Mouse (Mus musculus) ZHBTc4 (cell line): ENCODE results near the gene Ccdc102a.

ENCODE experiments used
- DNase-seq: peaks from one replicate; pipeline ENCODE4 v3.0.0-alpha.2; 2011; ENCODE audit warnings: low read depth, low spot score

Ccdc102a gene

DNA sequence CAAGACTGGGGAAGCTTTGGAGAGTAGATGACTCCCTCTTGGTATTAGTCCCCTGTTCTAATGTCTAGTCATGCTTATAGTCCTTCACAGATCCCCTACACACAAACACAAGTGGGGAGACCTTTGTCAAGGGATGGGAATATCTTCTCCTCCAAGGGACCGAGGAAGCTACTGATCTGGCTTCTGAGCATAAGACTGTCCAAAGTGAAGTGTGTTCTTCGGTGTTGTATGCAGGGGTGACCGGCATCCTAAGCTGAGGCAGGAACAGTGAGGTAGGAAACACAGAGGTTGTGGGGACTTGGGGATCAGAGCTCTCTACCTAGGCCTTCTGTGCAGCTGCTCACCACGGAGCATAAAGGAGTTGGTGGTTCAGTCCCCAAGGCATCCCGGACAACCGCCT is 4.3 kb upstream of the Ccdc102a start:
- DNase-seq: no peak

DNA sequence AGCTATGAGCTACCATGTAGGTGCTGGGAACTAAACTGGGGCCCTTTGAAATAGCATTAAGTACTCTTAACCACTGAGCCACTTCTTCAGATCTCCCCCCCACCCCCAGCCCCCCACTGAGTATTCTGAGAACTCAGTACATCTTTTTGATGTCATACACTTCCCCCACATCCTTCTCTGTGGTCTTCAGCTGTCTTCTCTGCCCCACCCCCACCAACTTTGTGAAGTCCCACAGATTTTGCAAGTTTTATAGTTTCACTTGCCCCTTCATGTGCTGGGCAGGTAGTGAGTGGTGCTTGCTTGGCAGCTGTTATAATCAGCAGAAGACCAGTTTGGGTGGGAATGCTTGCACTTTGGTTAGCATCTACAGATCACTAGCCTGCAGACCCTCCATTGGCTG is 1.4 kb upstream of the Ccdc102a start:
- no peak for DNase-seq

DNA sequence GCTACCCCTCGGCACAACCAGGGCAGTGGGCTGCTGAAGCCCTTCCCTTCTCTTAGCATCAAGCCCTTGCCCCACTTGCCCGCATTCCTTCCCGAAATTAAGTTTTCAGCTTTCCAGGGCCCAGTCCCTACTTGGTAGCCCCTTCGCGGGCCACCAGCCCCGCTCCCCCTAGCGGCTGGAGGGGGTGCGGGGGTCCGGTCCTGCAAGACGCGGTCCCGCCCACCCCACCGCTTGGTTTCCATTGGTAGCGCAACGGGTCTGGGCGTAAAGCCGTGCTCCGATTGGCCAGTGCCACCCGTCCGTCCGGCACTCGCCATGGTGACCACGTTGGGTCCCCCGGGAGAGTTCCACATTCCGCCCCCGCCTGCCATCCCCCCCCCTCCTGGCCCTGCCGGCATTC is 546 bp downstream of the Ccdc102a start:
- peak; percentile 97 for DNase-seq

DNA sequence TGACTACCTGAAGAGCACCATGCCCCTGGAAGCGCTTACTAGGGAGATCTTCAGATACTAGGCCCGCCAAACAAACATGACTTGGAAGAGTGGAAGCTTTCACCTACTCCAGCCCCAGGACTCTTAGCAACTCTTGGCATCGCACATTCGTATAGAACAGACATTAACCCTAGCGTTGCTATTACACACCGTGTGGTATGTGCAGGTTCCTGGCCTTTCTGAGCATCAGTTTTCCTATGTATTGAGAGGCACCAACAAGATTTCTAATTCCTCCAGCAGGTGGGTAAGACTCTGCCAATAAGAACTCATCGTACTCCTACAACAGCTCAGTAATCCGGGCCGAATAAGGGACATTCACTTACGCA is 956 bp downstream of the Ccdc102a start:
- no peak for DNase-seq

DNA sequence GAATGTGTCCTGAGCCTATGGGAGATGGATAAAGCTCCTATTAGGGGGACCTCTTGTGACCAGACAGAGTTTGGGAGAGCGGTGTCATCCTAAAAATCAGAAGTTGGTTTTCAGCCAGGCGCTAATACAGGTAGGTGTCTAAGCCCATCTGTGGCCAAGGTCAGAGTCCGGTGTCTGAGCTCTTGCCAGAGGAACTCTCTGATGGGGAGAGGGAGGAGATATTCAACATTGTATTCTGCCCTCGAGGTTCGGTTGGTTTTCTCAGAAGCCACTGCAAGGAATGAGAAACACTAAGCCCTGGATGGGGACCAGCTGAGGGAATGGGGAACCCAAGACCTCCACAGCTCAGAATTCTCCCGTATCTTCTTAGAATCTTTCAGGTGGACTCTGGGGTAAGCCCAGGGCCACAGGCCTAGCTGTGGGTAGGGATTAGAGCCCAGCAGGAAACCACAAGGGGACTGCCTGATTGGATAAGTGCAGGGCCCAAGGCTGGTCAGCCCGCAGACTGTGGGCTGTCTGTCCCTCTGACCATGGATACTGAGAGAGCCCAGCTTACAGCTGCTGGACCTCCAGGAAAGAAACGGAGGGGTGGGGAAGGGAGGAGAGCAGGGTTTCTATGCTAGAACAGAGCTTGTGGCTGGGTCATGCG is 1.5 kb downstream of the Ccdc102a start:
- no peak for DNase-seq

DNA sequence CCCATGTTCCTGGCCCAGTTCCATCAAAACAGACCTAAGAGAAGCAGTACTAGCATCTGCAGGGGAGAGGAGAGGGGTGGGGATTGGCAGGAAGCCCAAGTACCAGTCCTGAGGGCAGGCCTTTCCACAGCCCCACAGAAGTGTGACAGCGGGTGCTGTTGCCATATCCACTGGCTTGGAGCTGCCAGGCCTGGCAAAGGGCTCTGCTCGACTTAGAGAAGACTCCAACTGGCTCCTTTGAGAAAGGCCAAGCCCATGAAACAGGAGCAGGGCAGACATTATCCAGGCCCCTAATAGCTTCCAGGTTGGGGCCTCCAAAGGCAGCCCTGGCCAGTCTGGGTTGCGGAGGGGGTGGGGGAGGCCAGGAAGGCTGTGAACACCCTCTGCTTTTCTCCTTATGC is 3.2 kb downstream of the Ccdc102a start:
- DNase-seq: no peak

DNA sequence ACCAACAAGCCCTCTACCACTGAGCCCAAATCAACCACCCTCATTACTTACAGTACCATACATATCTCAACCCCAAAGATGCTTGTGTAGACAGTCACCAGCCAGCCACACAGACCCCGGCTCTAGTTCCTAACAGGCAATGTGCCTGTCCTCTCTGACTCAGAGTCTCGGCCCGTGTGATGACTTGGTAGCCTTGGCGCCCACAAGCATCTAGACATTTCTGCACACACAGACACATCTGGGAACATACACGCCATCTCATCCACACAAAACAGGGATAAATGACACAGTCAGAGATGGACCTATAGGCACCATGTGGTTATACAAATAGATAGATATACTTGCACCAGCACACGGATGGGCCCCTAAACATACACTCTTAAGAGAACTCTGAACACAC is 3.6 kb downstream of the Ccdc102a start:
- DNase-seq: no peak

DNA sequence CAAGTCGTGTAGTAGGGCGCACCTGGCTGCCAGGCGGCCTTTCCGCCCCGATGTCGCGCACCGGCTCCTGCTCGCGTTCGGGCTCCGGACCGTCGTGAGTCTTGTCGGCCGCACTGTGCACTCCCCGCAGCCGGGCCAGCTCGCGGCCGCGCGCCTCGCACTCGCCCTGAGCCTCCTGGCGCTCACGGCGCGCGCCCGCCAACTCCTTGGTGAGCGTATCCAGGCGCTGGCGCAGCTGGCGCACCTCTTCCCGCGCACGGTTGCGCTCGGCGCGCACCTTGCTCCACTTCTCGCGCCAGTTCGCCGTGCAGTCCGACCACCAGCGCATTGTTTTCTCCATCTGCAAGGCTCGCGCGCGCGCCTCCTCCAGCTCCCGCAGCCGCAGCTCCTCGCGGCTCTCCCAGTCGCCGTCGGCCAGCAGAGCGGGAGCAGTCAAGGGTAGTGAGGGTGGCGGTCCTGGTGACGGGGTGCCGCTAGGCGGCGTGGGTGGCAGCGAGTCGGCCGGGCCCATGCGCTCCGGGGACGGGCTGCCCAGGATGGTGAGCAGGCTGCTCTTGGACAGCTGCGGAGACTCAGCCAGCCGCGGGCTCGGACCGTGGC is 4.7 kb downstream of the Ccdc102a start:
- peak; percentile 95 for DNase-seq

DNA sequence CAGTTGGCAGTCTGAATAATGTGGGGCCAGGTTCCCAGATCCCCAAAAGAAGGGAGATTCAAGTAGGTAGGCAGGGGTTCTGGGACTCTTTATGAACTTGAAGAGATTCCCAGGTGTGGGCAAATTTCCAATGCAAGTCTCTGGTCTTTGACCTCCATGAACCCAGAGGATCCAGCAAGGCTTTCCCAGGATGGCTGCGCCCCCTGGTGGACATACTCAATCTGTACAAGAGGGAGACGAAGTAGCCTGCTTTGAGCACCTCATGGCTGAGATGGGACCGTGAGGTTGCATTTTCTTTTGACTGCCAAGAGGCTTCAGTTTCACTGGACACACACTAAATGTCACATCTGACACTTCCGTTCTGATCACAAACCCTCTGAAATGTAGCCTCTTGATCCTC is 9.1 kb downstream of the Ccdc102a start:
- DNase-seq: peak; percentile 90

DNA sequence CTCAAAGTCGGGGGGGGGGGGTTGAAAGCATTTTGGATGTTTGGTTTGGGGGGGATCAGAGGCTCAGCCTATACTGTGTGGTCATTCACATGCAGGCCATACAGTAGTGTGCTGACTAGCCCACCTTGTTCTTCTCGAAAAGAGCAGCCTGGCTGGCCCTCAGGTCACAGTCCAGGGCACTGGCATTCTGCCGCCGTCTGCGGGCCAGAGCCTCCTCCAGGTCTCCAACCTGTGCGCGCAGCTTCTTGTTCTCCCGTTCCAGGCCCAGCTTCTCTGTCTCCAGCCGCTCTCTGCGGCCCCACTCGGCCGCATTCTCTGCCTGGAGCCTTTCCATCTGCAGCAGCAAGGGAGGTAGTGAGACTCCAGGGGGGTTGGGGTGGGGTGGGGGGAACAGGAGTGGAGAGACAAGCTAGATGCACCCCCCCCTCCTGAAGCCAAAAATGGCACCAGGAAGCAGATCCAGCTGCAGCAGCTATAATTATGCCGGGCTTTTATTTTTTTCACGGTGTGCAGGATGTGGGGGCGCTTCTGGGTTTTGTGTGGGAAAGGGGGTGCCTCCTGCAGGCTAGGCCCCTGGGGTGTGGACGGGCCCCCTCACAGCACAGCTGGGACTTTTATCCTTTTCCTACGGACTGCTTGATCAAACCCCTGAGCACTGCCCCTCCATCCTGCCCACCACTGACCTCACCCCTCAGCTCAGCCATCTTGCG is 10.2 kb downstream of the Ccdc102a start:
- no peak for DNase-seq

DNA sequence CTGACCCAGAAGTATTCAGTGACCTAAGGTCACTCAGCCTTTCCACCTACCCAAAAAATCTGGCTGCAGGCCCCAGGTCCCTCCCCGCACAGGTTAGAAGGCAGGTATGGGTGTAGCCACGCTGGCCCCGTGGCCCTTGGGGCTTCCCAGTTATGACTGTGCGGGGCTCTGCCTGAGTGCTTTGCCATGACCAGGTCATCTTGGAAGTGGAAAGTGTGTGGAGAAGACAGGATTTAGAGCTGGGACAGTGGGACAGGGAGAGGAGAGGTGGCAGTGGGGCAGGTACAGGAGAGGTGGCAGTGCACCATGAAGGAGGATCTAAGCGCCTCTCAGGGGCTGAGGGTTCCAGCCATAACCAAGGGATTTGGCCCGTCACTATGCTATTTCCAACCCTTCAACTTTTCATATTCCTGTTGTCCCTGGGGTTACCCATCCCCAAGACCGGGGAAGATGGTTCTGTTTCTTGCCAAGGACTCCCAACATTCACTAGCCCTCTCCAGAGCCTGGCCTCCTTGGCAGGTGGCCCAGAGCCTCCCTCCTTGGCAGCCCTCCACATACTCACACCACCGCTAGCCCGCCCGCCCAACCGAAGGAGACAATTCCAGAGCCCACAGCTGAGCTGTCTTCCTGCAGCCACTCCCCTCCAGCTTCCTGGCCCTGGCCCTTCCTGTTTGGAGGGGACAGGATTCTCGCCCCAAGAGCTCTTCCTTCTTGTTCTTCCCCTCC is 13.3 kb downstream of the Ccdc102a start:
- no peak for DNase-seq

DNA sequence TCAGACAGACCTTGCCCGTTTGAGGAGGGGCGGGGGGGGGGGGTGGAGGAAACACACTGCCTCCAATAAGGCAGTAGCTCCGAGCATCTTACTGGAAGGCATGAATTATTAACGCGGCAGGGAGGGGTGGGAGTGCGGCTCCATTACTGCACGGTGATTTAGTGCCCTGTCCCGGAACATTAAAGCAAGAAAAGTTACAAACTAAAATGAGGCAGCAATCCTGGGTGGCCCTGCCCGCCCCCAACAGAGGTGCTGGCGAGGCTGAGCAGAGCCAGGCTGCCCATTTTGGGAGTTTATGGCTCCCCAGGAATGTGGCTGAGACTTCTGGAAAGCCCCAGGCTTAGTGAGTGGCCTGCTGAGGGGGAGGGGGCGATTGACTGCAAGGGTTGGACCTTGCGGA is 14.2 kb downstream of the Ccdc102a start:
- no peak for DNase-seq

DNA sequence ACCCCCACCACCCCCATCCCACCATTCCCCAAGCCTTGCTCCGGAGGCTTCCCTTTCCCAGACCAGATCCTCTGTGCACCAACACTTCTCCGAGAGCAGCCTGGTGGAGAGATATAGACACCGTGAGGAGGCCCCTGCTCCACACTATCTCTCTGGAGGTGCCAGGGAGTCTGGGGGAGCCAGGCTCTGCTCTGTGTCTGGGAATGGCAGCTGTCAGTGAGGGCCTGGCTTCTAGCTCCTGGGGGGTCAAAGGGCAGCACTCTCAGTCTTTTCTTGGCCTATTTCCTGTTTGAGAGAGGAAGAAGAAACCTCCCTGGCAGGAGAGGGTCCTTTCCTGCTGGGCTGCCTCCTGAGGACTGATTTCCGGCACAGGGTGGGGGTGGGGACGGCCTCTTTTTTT is 16.9 kb downstream of the Ccdc102a start:
- peak; percentile 16 for DNase-seq

DNA sequence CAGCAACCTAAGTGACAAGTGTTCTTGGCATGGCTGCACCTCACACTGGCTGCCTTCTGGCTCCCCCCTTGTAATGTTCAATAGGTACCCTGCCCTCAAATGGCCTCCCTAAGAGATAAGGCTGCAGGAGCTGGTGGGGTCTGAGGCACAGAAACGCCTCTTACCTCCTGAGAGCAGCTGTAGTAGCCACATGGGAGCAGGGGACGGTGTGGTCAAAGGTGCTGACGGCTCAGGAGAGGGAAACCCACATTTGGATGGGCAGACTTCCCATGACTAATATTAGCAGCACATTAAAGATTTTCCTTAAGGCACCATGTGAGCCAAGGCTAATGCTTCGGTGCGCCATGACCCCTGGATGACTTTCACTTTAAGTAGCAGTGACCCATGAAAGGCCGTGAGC is 17.3 kb downstream of the Ccdc102a start:
- DNase-seq: no peak

DNA sequence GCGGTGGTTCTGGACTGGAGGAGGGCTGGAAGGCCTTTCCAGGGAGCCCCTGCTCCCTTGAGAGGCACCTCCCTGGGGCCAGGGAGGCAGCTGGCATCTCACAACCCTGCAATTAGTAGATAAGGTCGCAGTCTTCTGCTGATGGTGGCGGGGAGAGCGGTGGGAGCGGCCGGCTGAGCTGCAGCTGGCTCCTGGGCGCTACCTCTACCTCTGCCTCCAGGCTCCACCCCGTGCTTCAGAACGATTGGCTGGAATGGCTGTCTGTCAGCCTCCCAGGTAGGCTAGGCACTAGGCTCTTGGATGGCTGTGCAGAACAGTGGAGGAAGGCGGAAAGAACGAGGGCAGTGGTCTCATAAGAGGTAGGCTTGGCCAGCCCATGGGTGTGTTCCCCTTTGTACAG is 18.6 kb downstream of the Ccdc102a start:
- peak; percentile 87 for DNase-seq

DNA sequence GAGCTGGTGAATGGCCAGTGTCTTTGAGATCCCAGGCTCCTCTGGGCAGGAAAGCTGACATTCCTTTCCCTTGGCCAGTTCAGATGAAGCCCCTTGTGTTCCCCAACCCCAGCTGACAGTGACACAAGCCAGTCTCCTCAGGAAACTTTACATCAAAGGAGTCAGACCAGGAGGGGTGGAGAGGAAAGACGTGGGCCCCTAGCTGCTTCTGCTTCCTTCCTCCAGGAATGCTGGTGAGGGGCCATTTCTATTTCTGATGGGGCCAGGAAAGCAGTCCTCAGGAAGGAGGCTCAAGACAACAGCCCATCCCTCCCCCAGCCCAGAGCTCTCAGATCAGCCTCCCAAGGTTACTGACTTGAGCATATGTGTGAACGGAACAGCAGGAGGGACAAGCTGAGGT is 25.0 kb downstream of the Ccdc102a start:
- no peak for DNase-seq

DNA sequence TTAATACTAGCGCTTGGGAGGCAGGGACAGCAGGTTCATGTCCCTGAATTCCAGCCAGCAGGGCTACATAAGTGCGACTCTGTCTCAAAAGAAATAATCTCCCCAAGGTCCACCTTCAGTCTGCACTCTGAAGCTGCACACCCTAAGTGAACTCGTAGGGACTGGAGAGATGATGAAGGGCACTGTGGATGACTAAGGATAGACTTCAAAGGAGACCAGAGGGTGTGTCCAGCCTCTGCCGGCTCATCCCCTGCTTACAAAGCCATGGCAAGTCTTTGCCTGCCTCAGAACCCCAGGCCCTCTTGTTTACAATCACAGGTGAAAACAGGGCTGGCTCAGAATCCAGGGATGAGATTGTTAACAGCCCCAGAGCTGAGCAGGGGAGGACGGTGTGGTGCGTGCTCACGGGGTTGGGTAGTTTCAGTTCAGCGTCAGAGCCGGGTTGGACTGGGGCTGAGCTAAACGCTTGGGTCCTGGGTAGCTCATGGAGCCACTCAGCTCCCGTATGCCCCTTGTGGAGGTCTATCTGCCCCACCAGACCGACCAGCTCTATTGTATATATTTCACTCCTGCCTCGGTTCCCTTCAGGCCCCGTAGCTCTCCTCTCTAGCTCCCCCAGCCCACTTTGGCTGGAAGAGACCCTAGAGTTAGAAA is 29.4 kb downstream of the Ccdc102a start:
- no peak for DNase-seq

DNA sequence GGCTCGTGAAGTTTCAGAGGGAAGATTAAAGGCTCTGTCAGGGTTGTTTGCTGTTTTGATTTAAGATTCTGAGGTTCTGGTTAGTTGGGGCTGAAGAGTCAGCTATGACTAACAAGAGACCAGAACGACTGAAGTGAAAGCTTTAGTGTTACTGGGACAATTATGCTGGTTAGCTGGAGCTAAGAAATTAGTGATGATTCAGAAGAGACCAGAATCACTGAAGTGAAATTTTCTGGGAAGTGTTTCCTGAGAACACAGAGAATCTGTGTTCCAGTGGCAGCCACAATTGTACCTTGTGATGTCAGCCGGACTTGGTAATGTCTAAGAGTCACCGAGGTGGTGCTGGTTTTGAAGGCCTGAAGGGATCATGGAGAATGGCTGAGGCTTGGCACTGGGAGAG is 37.2 kb downstream of the Ccdc102a start:
- DNase-seq: no peak

DNA sequence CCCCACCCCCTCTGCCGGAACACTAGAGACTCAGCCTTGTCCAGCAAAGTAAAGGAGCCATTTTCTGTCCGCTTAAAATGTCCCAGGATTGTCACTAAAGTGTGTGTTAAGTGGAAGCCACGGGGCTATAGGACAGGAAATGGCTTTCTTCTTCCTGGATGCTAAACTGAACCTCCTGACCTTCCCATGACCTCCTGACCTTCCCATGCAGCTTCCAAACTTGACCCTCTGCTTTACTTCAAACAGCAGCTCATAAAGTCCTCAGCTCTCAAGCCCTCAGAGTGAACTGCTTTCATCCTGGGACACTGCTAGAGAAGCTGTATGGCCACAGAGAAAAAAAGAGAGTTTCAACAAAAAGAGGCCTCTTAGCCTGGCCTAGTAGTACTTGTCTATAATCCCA is 41.1 kb downstream of the Ccdc102a start:
- DNase-seq: no peak

DNA sequence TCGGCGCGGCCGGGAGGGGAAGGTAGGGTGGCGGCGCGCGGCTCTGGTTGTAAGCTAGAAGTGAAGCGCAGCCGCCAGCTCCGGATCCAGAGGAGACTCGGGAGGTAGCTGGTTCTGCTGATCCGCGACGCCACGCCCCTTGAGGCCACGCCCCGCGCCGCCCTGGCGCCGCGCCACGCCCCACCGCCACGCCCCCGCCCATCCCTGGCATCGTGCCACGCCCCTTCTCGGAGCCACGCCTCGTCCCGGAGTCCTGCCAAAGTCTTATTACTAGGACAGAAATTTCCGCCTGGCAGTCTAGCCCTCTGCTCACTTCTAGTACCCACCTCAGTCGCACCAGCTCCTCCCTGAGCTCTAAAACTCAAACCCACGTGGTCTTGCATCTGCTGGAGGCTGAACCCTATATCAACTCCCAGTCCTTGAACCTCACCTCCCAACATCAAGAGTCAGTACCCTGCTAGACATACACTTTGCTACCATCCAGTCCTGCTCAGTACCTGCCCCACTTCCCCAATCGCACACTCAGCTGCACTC is 41.6 kb downstream of the Ccdc102a start, which contains the start of gene Dok4:
Dok4 (minus strand) TSS at position 134 of the 534 bp plus-strand sequence.
- peak; percentile 83 for DNase-seq

DNA sequence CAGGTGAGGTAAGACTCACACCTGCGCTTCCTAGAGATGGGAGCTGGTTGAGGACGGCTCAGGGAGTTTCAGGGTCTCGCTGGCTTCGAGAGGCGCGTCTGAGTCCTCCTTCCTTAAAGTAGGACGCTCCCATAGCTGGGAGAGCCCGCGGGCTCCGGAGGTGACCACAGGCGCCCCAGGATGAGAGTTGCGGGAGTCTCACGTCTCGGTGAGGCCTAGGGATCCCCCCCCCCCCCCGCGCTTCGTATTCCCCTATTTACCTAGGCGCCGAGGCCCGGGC is 42.1 kb downstream of the Ccdc102a start:
- DNase-seq: no peak
